Mouse (Mus musculus): ENCODE measurements at regions not wholly inside any gene's neighbourhood (a gene's known extent, or its start where the extent isn't known, plus 50 kb on each side); places are given as distances from the start of the nearest gene placed in this dataset.

DNA sequence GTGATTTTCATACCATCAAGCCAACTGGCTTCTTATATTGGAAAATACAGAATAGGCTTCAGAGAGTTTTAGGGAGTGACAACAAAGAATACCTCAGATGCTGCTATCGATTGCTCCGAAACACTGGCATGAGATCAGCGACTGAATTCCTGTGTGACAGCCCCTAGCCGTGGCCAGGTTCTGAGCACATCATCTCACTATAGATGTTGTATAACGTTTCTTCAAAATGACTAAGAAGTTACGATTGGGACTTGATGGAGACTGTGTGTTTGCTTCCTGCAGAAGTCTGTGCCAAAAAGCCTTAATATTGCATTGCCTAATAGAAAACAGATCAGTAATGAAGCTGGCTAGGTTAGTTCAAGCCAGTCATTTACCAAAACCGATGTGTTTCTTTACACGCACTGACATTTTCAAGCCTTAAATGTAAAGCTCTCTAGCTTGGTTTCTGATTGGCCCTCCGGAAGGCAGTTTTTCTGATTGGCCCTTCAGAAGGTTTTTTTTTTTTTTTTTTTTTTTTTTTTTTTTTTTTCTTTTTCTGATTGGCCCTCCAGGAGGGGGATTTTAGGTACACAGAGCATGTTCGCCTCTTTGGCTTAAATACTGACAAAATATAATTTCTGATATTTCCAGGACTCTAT is 408.9 kb downstream of the Ttll7 start:
- no peak for DNase-seq (ENCODE audit: low spot score in 2 of 2)

DNA sequence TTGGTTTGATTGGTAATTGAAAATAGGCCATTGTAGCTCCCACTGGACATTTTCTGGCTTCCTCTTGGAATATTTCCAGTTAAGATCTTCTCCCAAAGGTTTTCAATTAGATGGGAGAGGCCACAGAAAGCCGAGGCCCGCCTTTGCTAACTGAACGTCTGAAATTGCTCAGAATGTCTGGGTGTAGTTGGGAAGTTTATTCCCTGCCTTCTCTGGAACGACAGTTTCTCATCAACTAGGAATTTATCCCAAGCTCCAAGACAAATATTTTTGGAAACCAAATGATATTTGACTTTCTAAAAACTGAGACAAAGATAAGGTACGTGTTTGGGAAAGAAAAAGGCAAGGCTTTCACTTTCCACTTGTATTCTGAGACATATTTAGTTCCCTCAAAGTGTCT is 414.4 kb downstream of the Ttll7 start:
- no peak for DNase-seq (ENCODE audit: low spot score in 2 of 2)

DNA sequence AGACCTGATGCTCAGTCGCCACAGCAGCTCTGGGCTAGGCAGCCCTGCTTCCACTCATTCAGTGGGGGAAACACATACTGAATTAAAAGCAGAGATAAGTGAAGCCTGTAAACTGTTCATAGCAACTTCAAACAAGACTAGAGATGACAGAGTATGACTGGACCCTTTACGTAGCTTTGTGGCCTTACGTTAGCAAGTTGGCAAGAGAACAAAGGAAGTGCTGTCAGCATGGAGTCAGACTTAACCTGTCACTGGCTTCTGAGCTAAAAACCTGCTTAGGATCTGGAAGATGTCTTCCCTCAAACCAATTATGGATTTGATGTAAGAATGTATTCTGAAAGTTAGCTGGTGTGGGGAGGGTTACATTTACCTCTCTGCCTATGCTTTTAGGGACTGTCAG is 421.3 kb downstream of the Ttll7 start:
- no peak for DNase-seq (ENCODE audit: low spot score in 2 of 2)

GRCm38 (mm10) chr3:147278602-147279001 is 426.4 kb downstream of the Ttll7 start:
- DNase-seq (ENCODE audit: low spot score in 2 of 2): no peak

DNA sequence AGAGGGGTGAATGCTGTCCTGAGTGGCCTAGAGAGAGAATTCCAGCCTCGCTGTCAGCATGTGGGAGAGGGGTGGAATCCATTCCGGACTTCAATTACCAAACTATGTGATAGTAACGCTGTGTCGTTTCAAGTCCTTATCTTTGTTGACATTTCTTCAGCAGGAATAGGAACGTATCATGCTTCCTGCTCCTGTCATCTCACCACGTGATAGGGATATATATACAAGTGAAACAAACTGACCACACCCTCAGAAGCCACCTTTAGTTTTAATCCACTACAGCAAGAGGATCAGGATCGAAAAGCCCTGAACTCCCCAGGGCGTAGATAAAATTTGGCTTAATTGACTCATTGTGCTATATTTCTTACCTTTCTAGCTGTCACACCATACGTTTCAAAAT is 431.6 kb downstream of the Ttll7 start:
- no peak for DNase-seq (ENCODE audit: low spot score in 2 of 2)

GRCm38 (mm10) chr3:147284357-147284756 is 432.2 kb downstream of the Ttll7 start:
- no peak for DNase-seq (ENCODE audit: low spot score in 2 of 2)

DNA sequence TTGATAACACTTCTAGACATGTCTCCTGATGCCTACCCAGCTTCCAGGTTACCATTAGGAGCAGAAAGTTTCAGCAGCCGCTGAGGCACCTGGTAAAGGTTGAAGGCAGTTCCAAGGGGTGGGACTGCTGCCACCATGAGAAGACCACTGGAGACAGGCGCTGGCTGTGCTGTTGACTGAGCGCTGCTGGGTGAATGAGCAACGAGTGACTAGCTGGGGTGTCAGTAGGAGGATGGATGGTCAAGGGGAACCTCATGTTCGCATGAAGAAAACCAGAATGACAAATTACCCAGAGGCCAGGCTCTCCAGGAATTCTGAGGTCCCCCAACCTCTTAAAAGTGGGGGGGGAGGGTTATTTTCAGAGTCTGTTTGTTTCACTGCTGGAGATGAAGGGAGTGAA is 433.3 kb downstream of the Ttll7 start:
- no peak for DNase-seq (ENCODE audit: low spot score in 2 of 2)

- DNase-seq (ENCODE audit: low spot score in 2 of 2): no peak
These were observed 435.3 kb downstream of the Ttll7 start for GRCm38 (mm10) chr3:147287503-147287902.

DNA sequence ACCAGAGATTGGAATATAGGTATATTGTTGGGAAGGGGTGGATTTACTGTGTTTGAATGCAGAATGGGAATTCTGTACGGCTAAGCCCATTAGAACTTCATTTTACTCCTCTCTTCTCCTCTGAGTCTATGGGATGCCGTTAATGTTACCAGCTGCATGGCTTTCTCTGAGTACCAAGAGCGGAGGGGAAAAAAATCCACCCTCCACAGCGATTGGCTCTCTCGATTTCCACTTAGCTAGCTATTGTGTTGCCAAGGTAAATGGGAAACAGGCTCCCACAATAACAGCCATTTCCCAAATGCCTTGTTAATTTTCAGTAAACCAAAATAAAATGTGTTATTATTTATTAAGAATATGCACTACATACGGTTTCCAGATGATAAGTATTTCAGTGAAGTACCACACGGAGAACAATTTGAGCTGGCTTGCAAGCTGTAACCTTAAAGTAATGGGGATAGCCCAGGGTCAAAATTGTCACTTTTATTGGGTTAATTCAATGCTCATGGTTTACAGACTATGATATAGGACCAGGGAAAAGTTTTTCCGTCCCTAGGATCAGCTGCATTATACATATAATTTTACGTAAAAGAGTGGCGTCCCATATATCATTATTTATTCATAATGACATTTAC is 439.6 kb downstream of the Ttll7 start:
- DNase-seq (ENCODE audit: low spot score in 2 of 2): peak in 1 of 2 experiments; percentile 3

GRCm38 (mm10) chr3:147298065-147298464 is 445.9 kb downstream of the Ttll7 start:
- no peak for DNase-seq (ENCODE audit: low spot score in 2 of 2)

- DNase-seq (ENCODE audit: low spot score in 2 of 2): no peak
These were observed 473.4 kb downstream of the Ttll7 start for GRCm38 (mm10) chr3:147325522-147325921.

DNA sequence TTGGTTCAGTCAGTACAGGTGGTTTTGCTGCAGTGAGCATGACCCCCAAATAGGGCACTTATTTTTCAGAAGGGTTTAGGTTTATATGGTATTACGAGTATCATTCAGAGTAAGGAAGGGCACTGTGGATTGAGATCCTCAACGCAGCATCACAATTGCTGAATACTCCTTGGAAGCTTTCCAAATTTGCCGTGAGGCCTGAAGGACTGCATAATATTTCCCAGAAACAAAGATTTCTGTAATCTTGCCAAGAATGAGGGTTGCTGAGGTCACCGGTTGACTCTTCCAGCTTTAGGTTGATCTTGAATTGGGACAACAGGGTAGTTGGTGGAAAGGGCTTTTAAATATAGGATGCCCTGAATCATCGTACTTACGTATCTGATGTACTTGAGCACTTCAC is 482.1 kb downstream of the Ttll7 start:
- DNase-seq (ENCODE audit: low spot score in 2 of 2): no peak

DNA sequence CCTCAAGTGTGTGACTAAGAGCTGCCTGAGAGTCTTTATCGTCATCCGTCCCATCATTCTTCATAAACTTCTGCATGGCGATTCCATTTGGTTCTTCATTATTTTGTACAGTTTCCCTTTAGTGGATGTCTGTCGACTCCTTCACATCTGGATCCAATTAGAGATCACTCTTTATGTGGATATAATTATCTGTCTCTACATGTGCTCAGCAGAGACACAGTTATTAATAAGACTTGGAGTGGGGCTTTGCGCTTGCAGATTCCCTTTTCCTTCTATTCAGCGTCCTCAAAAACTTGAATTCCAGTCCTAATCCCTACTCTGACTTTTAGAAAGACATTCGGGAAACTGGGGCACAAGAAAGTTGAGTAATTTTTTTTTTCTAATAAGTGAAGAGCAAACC is 483.1 kb downstream of the Ttll7 start:
- no peak for DNase-seq (ENCODE audit: low spot score in 2 of 2)

- no peak for DNase-seq (ENCODE audit: low spot score in 2 of 2)
These were observed 487.3 kb downstream of the Ttll7 start for GRCm38 (mm10) chr3:147339427-147339826.

- DNase-seq (ENCODE audit: low spot score in 2 of 2): no peak
These were observed 495.3 kb downstream of the Ttll7 start for GRCm38 (mm10) chr3:147347278-147348039.

- no peak for DNase-seq (ENCODE audit: low spot score in 2 of 2)
These were observed 534.9 kb downstream of the Ttll7 start for GRCm38 (mm10) chr3:147387077-147387476.

DNA sequence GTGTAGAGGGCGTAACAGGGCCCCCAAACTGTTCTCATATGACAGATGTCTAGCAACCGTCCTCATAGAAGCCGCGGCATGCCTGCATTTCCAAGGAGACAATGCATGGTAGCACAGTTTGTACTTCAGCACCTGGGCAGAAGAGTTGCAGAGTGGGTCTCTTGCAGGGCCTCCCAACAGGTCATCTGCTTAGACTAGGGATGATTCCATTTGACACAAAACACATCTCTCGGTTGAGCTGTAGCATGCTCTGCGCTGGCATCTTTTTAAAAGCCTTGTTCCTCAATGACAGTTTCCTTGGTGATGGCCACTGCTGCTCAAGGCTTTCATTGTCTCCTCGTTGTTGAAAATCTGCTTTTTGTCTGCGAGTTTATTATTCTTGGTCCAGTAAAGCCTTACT is 546.1 kb downstream of the Ttll7 start:
- no peak for DNase-seq (ENCODE audit: low spot score in 2 of 2)

DNA sequence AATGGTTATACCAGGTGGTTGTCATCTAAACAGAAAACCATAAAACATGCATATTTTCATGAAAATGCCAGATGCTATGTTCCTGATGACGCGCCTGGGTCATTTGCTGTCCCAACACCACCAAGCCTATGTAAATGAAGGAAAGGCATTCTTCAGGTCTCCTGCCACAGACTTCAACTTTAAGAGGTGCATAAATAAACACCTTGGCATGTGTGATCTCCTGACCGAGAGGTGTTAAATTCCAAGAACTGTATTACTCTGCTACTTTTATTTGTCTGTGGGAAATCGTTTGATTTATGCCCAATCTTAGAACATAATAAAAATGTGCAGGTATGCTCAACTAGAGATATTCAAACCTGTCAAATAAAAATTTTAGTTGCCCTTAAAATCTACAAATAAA is 560.1 kb downstream of the Ttll7 start:
- no peak for DNase-seq (ENCODE audit: low spot score in 2 of 2)

DNA sequence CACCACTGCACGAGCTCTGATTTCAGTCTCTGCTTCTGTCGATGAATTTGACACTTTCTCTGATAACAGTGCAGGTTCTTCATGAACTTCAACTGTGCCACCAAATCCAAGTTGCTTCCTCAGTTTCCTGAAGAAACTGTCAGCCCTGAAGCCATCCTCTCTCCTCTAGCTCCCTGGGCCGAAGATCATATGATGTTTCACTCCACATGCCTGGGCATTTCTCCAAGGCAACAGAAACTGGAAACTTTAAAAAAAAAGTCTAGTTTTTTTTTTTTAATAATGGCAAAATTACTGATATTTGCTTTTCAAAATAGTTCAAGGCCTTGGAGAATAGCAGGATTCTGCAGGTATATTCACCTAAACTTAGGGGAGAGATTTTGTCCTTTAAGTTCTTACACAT is 564.8 kb downstream of the Ttll7 start:
- DNase-seq (ENCODE audit: low spot score in 2 of 2): no peak

DNA sequence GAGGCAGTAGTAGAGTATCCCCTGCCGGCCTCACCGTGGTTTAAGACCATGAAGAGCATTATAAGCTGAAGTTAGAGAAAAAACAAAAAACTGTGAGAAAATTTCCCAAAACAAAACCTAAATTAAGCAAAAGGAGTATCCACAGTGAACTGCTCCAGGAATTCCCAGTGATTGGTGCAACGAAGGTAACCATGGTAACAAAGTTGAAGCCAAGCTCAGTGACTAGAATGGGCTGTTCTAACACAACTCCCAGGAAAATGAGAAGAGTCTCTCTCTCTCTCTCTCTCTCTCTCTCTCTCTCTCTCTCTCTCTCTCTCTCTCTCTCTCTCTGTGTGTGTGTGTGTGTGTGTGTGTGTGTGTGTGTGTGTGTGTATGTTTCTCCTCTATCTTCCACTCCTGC is 567.0 kb downstream of the Ttll7 start:
- peak in 1 of 2 experiments; percentile 12 for DNase-seq (ENCODE audit: low spot score in 2 of 2)

GRCm38 (mm10) chr3:147422196-147422595 is 570.0 kb downstream of the Ttll7 start:
- peak in 1 of 2 experiments; percentile 15 for DNase-seq (ENCODE audit: low spot score in 2 of 2)

DNA sequence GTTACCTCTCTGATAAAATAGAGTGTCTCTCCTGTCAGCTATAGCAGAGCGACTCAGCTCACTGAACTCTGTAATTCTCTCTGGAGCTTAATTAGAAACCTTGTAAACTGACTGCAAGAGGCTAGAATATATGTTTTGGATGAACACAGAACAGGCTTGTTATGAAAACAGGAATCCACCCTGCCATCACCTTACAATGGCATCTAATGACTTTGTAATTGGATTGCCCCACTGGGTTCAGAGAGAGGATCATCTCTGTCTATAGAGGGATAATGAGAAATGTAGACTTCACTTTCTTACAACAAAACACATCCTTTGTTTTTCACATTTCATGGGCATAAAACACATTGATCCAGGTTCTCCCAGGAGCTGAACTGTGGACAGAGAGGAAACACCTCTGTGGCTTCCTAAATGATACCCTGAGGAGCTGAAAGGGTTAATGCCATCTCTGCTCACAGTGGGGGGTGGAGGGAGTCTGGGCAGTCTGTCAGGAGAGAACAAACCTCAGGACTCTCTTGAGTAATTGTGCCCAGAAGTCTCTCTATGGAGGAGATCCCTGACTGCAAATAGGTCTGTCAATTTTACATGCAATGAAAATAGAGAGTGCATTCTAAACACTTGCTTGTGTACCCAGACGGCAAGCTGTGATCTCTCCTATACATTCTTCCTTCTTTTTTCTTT is 571.9 kb downstream of the Ttll7 start:
- no peak for DNase-seq (ENCODE audit: low spot score in 2 of 2)

Measured in layer of hippocampus, postnatal 14 days (tissue).